Mouse (Mus musculus): ENCODE measurements at regions not wholly inside any gene's neighbourhood (a gene's known extent, or its start where the extent isn't known, plus 50 kb on each side); places are given as distances from the start of the nearest gene placed in this dataset.
A peak's percentile ranks its signal among the peaks of the same experiment; 100 is the strongest.

DNA sequence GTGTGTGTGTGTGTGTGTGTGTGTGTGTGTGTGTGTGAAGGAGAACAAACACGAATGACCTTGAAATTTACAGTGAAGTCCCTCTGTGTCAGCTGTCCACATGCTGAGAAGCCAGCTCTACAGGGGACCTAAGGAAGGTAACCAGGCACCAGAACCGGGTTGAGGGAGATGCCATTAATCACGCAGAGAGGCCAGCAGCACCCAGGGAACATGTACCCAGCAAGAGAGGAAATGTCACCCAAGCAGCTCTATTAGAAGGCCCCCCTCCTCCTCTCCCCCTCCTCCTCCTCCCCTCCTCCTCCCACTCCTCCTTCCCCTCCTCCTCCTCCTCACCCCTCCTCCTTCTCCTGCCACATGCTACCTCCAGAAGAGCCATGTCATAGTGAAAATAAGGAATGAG lies 181.8 kb downstream of the Suds3 start:
- no peaks in the 10 kb centered on the region for H3K4me1 ChIP-seq (replicated peaks; ENCODE audit: control insufficient read depth, insufficient read depth, low read length)
- H3K27ac ChIP-seq (ENCODE audit: low read depth) = no peak overlapping the region
- H3K4me3 ChIP-seq (ENCODE audit: low read depth, low read length) = no peak overlapping the region
- ATAC-seq (replicated peaks; ENCODE audit: low FRiP score, low TSS enrichment, low read depth) = no peak
- H3K9me3 ChIP-seq (ENCODE audit: control insufficient read depth, low read length) = no peaks in the 10 kb centered on the region
- H3K9ac ChIP-seq (ENCODE audit: low read length) = no peak overlapping the region
- no peaks in the 10 kb centered on the region for H3K36me3 ChIP-seq (ENCODE audit: control insufficient read depth, insufficient read depth, low read length)
- WGBS = 54% methylated on average over 3 of the region's 3 CpGs
- H3K4me2 ChIP-seq (ENCODE audit: low read length) = no peak overlapping the region
- no peak for DNase-seq (ENCODE audit: low spot score)
- H3K27me3 ChIP-seq (replicated peaks; ENCODE audit: control insufficient read depth, insufficient read depth, low read length) = no peaks in the 10 kb centered on the region

DNA sequence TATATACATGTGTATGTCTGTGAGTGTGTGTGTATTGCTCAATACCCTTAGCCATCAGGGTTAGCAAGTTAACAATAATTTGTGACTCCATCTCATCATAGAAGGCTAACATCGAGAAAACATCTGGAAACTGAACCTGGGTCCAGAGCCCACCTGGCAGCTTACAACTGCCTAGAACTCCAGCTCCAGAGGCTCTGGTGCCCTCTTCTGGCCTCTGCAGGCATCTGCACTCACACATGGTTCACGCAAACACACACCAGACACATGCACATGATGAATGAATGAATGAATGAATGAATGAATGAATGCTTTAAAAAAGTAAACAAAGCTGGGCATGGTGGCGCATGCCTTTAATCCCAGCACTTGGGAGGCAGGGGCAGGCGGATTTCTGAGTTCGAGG lies 182.8 kb downstream of the Suds3 start:
- Histone ChIP-seq H3K27me3 (replicated peaks; ENCODE audit: control insufficient read depth, insufficient read depth, low read length) (no peaks in the 10 kb centered on the region), H3K4me3 (ENCODE audit: low read depth, low read length) (no peak overlapping the region), H3K4me1 (replicated peaks; ENCODE audit: control insufficient read depth, insufficient read depth, low read length) (no peaks in the 10 kb centered on the region), H3K9me3 (ENCODE audit: control insufficient read depth, low read length) (no peaks in the 10 kb centered on the region), H3K9ac (ENCODE audit: low read length) (no peak overlapping the region), H3K27ac (ENCODE audit: low read depth) (no peak overlapping the region), H3K4me2 (ENCODE audit: low read length) (no peak overlapping the region), H3K36me3 (ENCODE audit: control insufficient read depth, insufficient read depth, low read length) (no peaks in the 10 kb centered on the region)
- 84% methylated on average over 5 of the region's 5 CpGs for WGBS
- ATAC-seq (replicated peaks; ENCODE audit: low FRiP score, low TSS enrichment, low read depth) (no peak), DNase-seq (ENCODE audit: low spot score) (no peak)

DNA sequence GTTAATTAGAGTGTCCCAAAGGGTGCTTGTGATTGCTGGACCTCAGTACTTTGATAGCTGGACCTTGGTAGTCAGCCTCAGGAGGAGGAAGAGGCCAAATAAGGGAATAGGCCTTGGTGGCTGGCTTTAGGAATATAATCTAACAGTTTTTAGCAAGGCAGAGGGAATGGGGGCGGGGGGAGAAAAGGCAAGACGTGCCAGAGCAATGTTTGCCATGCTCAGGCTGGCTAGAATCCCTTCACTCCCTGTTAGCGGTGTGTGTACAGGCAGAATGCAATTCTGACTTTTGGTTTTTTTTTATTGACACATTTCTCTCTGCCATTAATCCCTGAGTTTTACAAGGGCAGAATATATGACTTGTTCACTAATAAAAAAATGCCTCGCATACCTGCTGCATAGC lies 192.2 kb downstream of the Suds3 start:
- no peak for ATAC-seq (replicated peaks; ENCODE audit: low FRiP score, low TSS enrichment, low read depth)

DNA sequence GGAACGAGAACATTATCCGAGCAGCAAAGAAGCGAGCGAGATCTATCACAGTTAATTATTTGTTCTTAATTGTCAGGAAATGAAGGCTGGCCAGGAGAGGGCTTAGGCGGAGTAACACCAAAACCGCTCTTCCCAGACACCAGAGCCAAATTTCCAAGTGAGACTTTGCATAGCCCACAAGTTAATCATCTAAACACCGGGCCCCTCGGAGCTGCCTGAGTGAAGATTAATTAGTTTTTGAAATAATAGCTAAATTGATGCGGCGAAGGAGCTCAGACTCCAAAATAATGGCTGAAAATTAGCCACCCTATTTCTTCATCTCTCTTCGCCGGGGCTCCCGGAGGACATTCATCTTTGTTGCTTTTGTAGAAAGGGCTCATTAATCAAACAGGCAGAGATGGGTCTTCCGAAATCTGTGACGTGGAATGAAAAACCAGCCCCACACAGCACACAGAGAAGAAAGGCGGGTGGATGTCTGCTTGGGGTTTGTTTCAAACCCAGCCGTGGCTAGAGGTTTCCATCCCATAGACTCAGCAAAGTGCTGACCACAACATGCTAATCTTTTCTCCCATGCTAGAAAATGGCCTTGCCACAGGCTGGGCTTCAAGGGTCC lies 193.7 kb downstream of the Suds3 start:
- H3K9me3 ChIP-seq (ENCODE audit: control insufficient read depth, low read length) = no peaks in the 10 kb centered on the region
- no peaks in the 10 kb centered on the region for H3K36me3 ChIP-seq (ENCODE audit: control insufficient read depth, insufficient read depth, low read length)
- WGBS = 67% methylated on average over 17 of the region's 17 CpGs
- no peak overlapping the region for H3K27ac ChIP-seq (ENCODE audit: low read depth)
- H3K9ac ChIP-seq (ENCODE audit: low read length) = no peak overlapping the region
- no peak overlapping the region for H3K4me2 ChIP-seq (ENCODE audit: low read length)
- no peak for ATAC-seq (replicated peaks; ENCODE audit: low FRiP score, low TSS enrichment, low read depth)
- no peaks in the 10 kb centered on the region for H3K4me1 ChIP-seq (replicated peaks; ENCODE audit: control insufficient read depth, insufficient read depth, low read length)
- no peak overlapping the region for H3K4me3 ChIP-seq (ENCODE audit: low read depth, low read length)
- DNase-seq (ENCODE audit: low spot score) = no peak
- H3K27me3 ChIP-seq (replicated peaks; ENCODE audit: control insufficient read depth, insufficient read depth, low read length) = no peaks in the 10 kb centered on the region

More for the DNA sequence above, 192.2 kb downstream of the Suds3 start:
- Histone ChIP-seq H3K27me3 (replicated peaks; ENCODE audit: control insufficient read depth, insufficient read depth, low read length) (no peaks in the 10 kb centered on the region), H3K27ac (ENCODE audit: low read depth) (no peak overlapping the region), H3K36me3 (ENCODE audit: control insufficient read depth, insufficient read depth, low read length) (no peaks in the 10 kb centered on the region), H3K4me2 (ENCODE audit: low read length) (no peak overlapping the region), H3K9ac (ENCODE audit: low read length) (no peak overlapping the region), H3K9me3 (ENCODE audit: control insufficient read depth, low read length) (no peaks in the 10 kb centered on the region), H3K4me1 (replicated peaks; ENCODE audit: control insufficient read depth, insufficient read depth, low read length) (no peaks in the 10 kb centered on the region), H3K4me3 (ENCODE audit: low read depth, low read length) (no peak overlapping the region)
- no peak for DNase-seq (ENCODE audit: low spot score)
- 52% methylated on average over 4 of the region's 4 CpGs for WGBS

DNA sequence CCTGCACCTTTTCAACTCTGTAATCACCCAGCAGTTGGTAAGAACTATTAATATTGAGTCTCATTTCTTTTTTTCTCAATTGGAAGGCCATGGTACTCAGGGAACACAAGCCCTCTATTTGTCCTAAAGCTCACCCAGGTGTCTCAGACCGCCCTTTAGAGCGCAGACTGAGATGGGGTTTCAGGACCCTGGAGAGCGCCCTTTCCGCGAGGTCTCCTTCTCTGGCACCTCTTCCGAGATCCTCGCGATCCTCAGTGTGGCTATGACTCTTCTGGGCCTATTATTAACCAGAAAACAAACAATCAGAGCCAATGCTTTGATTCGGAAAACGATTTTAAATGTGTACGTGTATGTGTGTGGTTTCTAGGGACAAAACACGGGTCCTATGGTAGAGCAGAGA lies 201.0 kb downstream of the Suds3 start:
- Histone ChIP-seq H3K9ac (ENCODE audit: low read length) (no peak overlapping the region), H3K27ac (ENCODE audit: low read depth) (no peak overlapping the region), H3K9me3 (ENCODE audit: control insufficient read depth, low read length) (no peaks in the 10 kb centered on the region), H3K4me1 (replicated peaks; ENCODE audit: control insufficient read depth, insufficient read depth, low read length) (no peaks in the 10 kb centered on the region), H3K4me3 (ENCODE audit: low read depth, low read length) (no peak overlapping the region), H3K36me3 (ENCODE audit: control insufficient read depth, insufficient read depth, low read length) (no peaks in the 10 kb centered on the region), H3K4me2 (ENCODE audit: low read length) (no peak overlapping the region), H3K27me3 (replicated peaks; ENCODE audit: control insufficient read depth, insufficient read depth, low read length) (no peaks in the 10 kb centered on the region)
- ATAC-seq (replicated peaks; ENCODE audit: low FRiP score, low TSS enrichment, low read depth) (no peak), DNase-seq (ENCODE audit: low spot score) (peak; percentile 83)
- 29% methylated on average over 12 of the region's 12 CpGs for WGBS

DNA sequence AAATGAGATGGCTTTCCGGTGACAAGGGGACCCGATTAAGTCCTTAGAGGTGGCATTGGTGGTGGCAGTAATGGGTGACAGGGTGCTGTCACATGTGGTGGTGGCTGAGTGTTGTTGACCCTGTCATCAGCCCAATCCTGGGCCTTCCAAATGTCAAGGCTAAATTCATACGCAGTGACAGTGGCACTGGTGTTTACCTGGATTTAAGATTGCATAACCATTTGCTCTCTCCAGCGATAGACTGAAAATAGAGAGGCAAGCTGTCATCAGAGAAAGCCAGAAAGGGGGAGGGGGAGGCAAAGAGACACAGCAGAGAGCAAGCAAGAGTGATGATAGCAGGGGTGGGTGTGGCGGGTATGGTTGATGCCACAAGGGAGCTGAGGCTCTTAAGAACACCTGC lies 215.1 kb downstream of the Suds3 start:
- WGBS = 90% methylated on average over 5 of the region's 5 CpGs
- Histone ChIP-seq H3K36me3 (ENCODE audit: control insufficient read depth, insufficient read depth, low read length) (no peaks in the 10 kb centered on the region), H3K9ac (ENCODE audit: low read length) (no peak overlapping the region), H3K27ac (ENCODE audit: low read depth) (no peak overlapping the region), H3K4me1 (replicated peaks; ENCODE audit: control insufficient read depth, insufficient read depth, low read length) (no peaks in the 10 kb centered on the region), H3K27me3 (replicated peaks; ENCODE audit: control insufficient read depth, insufficient read depth, low read length) (no peaks in the 10 kb centered on the region), H3K9me3 (ENCODE audit: control insufficient read depth, low read length) (no peaks in the 10 kb centered on the region), H3K4me3 (ENCODE audit: low read depth, low read length) (no peak overlapping the region), H3K4me2 (ENCODE audit: low read length) (no peak overlapping the region)
- DNase-seq (ENCODE audit: low spot score) = no peak
- no peak for ATAC-seq (replicated peaks; ENCODE audit: low FRiP score, low TSS enrichment, low read depth)

DNA sequence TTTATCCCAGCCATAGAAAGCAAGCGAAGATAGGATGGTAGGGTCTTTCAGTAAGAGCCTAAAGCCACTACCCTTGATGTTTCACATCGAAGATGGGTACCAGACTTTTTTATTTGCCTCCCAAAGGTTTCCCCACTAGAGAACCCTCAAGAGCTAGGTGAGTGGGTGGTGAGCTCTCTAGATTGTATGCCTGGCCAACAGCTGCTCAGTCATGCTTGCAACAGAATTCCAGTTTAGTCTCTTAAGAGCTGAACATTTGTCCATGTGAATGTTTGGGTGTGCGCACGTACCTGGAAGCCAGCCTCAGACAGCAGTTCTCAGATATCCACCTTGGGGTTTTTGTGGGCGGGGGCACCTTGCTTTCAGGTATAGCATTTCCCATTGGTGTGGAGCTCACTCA lies 218.5 kb downstream of the Suds3 start:
- Histone ChIP-seq H3K36me3 (ENCODE audit: control insufficient read depth, insufficient read depth, low read length) (no peaks in the 10 kb centered on the region), H3K4me2 (ENCODE audit: low read length) (no peak overlapping the region), H3K27me3 (replicated peaks; ENCODE audit: control insufficient read depth, insufficient read depth, low read length) (no peaks in the 10 kb centered on the region), H3K4me3 (ENCODE audit: low read depth, low read length) (no peak overlapping the region), H3K27ac (ENCODE audit: low read depth) (no peak overlapping the region), H3K9me3 (ENCODE audit: control insufficient read depth, low read length) (no peaks in the 10 kb centered on the region), H3K4me1 (replicated peaks; ENCODE audit: control insufficient read depth, insufficient read depth, low read length) (no peaks in the 10 kb centered on the region), H3K9ac (ENCODE audit: low read length) (no peak overlapping the region)
- 89% methylated on average over 5 of the region's 5 CpGs for WGBS
- ATAC-seq (replicated peaks; ENCODE audit: low FRiP score, low TSS enrichment, low read depth) (no peak), DNase-seq (ENCODE audit: low spot score) (no peak)

DNA sequence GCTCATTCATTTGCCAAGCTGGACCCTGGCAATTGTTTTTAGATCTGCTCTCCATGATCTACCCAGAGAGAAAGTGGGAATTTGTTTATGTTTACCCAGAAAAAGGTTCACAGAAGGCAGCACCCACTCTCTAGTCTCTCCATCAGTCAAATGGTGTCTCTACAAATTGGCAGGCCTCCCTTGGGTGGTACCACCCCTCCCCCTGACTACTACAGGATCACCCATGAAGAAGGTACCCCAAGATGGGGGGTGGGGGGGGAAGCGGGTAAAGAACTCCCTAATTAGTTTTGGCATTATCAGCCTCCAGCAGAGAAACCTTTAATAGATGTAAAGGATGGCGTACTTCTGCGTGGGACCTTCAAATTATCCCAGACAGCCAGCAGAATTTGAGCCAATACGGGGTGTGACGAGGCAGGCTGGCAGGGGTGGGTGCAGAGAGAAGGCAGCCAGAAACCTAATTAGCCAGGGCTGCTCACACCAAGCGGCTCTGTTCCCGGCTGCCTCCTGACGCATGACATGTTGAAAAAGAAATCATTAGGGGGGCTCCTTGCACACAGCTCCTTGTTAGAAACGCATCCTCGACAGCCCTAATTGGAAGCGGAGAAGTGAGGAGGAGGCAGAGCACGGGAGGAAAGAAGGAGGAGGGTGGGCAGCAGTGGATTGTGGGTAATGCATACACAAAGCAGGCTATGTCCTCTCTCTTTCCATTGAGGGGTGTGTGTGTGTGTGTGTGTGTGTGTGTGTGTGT lies 220.7 kb downstream of the Suds3 start:
- 77% methylated on average over 12 of the region's 12 CpGs for WGBS
- Histone ChIP-seq H3K4me2 (ENCODE audit: low read length) (no peak overlapping the region), H3K36me3 (ENCODE audit: control insufficient read depth, insufficient read depth, low read length) (no peaks in the 10 kb centered on the region), H3K9me3 (ENCODE audit: control insufficient read depth, low read length) (no peaks in the 10 kb centered on the region), H3K27me3 (replicated peaks; ENCODE audit: control insufficient read depth, insufficient read depth, low read length) (no peaks in the 10 kb centered on the region), H3K4me1 (replicated peaks; ENCODE audit: control insufficient read depth, insufficient read depth, low read length) (no peaks in the 10 kb centered on the region), H3K27ac (ENCODE audit: low read depth) (no peak overlapping the region), H3K9ac (ENCODE audit: low read length) (no peak overlapping the region), H3K4me3 (ENCODE audit: low read depth, low read length) (no peak overlapping the region)
- ATAC-seq (replicated peaks; ENCODE audit: low FRiP score, low TSS enrichment, low read depth) = no peak
- no peak for DNase-seq (ENCODE audit: low spot score)

DNA sequence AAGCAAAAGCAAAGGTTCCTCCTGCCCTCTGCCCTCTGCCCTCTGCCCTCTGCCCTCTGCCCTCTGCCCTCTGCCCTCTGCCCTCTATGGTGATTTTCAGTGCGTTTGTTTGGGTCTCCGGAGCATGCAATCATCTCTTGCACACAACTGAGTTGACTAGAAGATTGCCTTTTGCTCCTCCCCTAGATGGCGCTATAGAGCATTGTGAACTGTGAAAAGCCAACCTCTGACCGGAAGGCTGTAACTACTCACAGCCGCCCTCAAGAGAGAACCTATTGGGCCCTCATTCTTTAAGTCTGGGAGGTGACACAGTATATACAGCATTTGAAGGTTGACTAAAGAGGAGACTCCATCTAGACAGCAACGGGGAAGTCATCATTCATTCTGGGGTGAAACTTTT lies 221.3 kb downstream of the Suds3 start:
- no peak overlapping the region for H3K9ac ChIP-seq (ENCODE audit: low read length)
- DNase-seq (ENCODE audit: low spot score) = no peak
- H3K9me3 ChIP-seq (ENCODE audit: control insufficient read depth, low read length) = no peaks in the 10 kb centered on the region
- no peaks in the 10 kb centered on the region for H3K36me3 ChIP-seq (ENCODE audit: control insufficient read depth, insufficient read depth, low read length)
- ATAC-seq (replicated peaks; ENCODE audit: low FRiP score, low TSS enrichment, low read depth) = no peak
- no peak overlapping the region for H3K4me3 ChIP-seq (ENCODE audit: low read depth, low read length)
- no peak overlapping the region for H3K27ac ChIP-seq (ENCODE audit: low read depth)
- H3K4me1 ChIP-seq (replicated peaks; ENCODE audit: control insufficient read depth, insufficient read depth, low read length) = no peaks in the 10 kb centered on the region
- H3K4me2 ChIP-seq (ENCODE audit: low read length) = no peak overlapping the region
- H3K27me3 ChIP-seq (replicated peaks; ENCODE audit: control insufficient read depth, insufficient read depth, low read length) = no peaks in the 10 kb centered on the region
- WGBS = 78% methylated on average over 6 of the region's 6 CpGs

Measured in intestine, embryonic 14.5 days (tissue).